Mouse (Mus musculus) CH12F3 (cell line): ENCODE data around the gene Gm11172.

Experiments
- in situ Hi-C: fragments of 300-500 bp; cut with MboI; formaldehyde crosslinking; loops from 2 replicates; pipeline ENCODE4 v1.14.3; 2020; ENCODE audit warnings: low sequenced_read_pairs

The Gm11172 gene

GRCm38 (mm10) chr16:10828461-10828805 is 15.7 kb downstream of the Gm11172 start:
- in situ Hi-C loops, result no loop called here

GRCm38 (mm10) chr16:10834542-10834910 is 21.8 kb downstream of the Gm11172 start:
- in situ Hi-C loops, result no loop called here

GRCm38 (mm10) chr16:10834911-10835587 is 22.3 kb downstream of the Gm11172 start, which contains the start of gene Rmi2:
Gene Rmi2, plus strand, starts transcription at chr16:10835059.
- in situ Hi-C loops, result no loop called here

- in situ Hi-C loops, result no loop called here
These were observed 23.7 kb downstream of the Gm11172 start for GRCm38 (mm10) chr16:10836388-10836787.

- in situ Hi-C loops, result no loop called here
These were observed 24.5 kb downstream of the Gm11172 start for GRCm38 (mm10) chr16:10837250-10837649.

GRCm38 (mm10) chr16:10837903-10838302 is 25.2 kb downstream of the Gm11172 start:
- in situ Hi-C loops, result no loop called here

GRCm38 (mm10) chr16:10838487-10839245 is 26.0 kb downstream of the Gm11172 start:
- in situ Hi-C loops, result no loop called here

- in situ Hi-C loops, result no loop called here
These were observed 27.3 kb downstream of the Gm11172 start for GRCm38 (mm10) chr16:10840018-10840417.

- in situ Hi-C loops, result no loop called here
These were observed 29.7 kb downstream of the Gm11172 start for GRCm38 (mm10) chr16:10842282-10842855.

GRCm38 (mm10) chr16:10843486-10844318 is 31.0 kb downstream of the Gm11172 start:
- in situ Hi-C loops, result no loop called here

- in situ Hi-C loops, result no loop called here
These were observed 31.6 kb downstream of the Gm11172 start for GRCm38 (mm10) chr16:10844319-10844670.

GRCm38 (mm10) chr16:10845952-10846351 is 33.2 kb downstream of the Gm11172 start:
- in situ Hi-C loops, result no loop called here

- in situ Hi-C loops, result no loop called here
These were observed 33.8 kb downstream of the Gm11172 start for GRCm38 (mm10) chr16:10846503-10846902.

GRCm38 (mm10) chr16:10849965-10850861 is 37.5 kb downstream of the Gm11172 start:
- in situ Hi-C loops, result loop anchor here (10.0 kb wide), 1 partner anchor 265 kb away; no protein-coding TSS in a partner anchor

GRCm38 (mm10) chr16:10850905-10851304 is 38.2 kb downstream of the Gm11172 start:
- in situ Hi-C loops, result loop anchor here (10.0 kb wide), 1 partner anchor 266 kb away; no protein-coding TSS in a partner anchor

- in situ Hi-C loops, result loop anchor here (10.0 kb wide), 1 partner anchor 267 kb away; no protein-coding TSS in a partner anchor
These were observed 39.5 kb downstream of the Gm11172 start for GRCm38 (mm10) chr16:10852216-10852615.

GRCm38 (mm10) chr16:10859726-10860245 is 47.1 kb downstream of the Gm11172 start:
- in situ Hi-C loops, result loop anchor here (10.0 kb wide), 1 partner anchor 275 kb away; no protein-coding TSS in a partner anchor

- in situ Hi-C loops, result no loop called here
These were observed 48.7 kb downstream of the Gm11172 start for GRCm38 (mm10) chr16:10861408-10861807.
